Mouse (Mus musculus) liver, adult (tissue): ENCODE measurements around the gene Cd36.

Experiments
- GATA4 ChIP-seq: IDR thresholded peaks from 2 replicates; pipeline ENCODE4 v1.6.1; 2014; ENCODE audit warnings: mild to moderate bottlenecking, low read length; ENCODE audit not compliant: insufficient replicate concordance

The Cd36 gene

DNA sequence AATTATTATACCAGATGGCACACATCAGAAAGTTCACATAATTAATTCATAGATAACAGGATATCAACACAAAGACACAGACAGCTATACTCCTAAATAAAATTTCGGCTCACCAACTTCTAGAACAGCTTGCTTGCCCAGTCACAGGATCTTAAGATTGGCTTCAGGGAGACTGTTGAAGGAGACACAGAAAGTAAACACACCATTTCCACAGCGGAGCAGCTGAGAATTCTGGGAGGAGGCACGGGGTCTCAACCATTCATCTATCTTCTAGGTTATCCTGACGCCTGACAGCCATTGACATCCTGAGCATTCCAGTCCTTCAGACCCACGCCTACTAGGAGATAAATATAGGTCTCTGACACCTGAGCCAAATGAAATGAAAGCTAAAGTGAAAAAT is at the start of gene Cd36:
Gene Cd36 (minus strand): TSS at position 204 of the 400 bp plus-strand sequence.
- TF ChIP-seq GATA4 = no peak

DNA sequence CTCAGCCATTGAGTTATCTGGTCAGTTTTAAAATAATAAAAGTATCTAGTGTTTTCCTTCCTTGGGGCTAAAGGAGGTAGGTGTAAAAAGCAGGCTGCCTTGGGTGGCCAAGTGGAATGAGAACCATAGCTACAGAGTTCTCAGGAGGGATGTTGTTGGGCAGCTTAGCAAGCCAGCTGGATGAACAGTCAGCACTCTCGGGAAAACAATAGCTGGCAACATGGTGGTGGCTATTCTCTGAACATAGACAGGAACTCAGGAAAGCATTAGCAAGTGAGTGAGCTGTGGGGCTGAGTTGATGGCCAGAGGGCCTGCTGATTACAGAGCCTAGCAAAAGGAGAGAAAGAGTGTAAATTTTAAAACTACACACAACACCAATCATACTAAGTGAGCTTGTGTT is 45.9 kb upstream of the Cd36 start:
- no peak for TF ChIP-seq GATA4

DNA sequence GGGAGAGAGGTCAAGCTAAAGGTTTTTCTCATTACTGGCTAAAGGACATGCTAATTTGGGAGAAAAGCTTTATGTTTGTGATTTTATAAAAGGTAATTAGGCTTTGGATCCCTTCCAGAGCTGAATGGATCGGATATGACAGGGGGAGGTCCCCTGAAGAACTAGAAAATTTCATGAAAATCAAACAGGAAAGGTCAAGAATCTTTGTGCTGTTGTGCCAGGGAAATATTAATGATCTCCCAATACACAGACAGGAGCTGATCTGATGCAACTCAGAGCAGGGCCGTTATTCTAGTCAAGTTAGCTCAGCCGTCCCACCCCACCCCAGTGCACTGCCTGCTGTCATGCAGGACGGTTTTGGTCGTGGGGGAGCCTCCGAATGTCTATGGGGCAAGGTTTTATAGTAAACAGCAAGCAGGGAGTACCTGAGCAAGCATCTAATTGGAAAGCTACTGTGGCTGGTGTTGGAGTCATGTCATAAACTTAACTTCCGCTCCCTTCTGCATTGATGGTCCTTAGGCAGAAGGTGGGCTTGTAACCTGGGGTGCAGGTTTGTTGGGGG is 40.5 kb upstream of the Cd36 start:
- no peak for TF ChIP-seq GATA4

- no peak for TF ChIP-seq GATA4
Measured at GRCm38 (mm10) chr5:17928471-17928870, 39.9 kb upstream of the Cd36 start.

DNA sequence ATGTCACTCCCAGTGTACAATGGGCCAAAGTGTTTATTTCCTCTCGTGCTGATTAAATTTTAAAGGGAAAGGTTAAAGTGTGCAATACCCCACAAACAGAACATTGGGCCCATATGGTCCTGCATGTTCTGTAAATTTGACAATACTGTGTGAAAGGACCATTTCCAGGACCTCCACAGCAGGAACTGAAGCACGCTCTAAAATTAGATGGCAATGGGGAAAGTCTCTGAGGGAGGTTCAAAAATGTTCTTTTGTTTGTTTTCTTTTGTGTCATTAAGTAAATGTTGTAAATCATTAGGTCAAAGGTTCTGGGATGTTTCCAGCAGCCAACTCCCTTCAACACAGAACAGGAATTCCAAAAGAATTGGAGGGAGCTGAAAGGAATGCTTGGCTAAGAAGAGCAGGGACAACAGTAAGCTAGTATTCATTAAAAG is 35.5 kb upstream of the Cd36 start:
- TF ChIP-seq GATA4 = peak; percentile 70; the same call in 1 of the 2 replicates

DNA sequence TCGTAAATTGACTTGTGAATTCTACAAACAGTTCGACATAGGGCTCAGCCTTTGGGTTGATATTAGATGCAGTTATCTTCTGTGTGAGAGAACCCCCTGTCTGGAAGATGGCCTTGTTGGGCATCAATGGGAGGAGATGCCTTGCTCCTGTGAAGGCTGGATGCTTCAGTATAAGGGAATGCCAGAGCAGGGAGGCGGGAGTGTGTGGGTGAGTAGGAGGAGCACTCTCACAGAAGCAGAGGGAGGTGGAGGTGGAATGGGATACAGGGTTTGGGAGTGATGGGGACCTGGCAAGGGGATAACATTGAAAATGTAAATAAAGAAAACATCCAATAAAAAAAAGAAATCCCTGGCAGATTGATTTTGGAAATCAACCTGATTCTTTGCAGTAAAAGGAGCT is 35.0 kb upstream of the Cd36 start:
- TF ChIP-seq GATA4 = no peak

GRCm38 (mm10) chr5:17918966-17919365 is 30.4 kb upstream of the Cd36 start:
- no peak for TF ChIP-seq GATA4

- TF ChIP-seq GATA4 = peak; percentile 97
Measured at GRCm38 (mm10) chr5:17904766-17905165, 16.2 kb upstream of the Cd36 start.

DNA sequence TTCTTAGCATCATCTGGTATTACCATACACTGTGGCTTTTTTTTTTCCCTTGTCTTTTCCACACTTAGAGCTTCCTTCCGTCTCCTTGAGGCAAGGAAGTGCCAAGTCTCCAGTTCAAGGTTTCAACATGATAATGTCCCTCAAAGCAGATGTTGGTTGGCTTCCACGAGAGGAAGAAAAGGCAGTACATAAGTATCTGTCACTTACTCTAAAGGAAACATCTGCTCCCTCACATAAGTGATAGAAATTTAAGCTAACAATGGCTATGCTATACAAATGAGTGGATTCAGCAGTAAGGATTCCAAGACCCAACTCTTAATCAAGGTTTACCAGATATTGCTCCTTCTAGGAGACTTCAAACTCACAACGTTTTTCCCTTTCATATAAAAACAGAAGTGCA is 10.3 kb upstream of the Cd36 start:
- peak; percentile 80; the same call in 1 of the 2 replicates for TF ChIP-seq GATA4

DNA sequence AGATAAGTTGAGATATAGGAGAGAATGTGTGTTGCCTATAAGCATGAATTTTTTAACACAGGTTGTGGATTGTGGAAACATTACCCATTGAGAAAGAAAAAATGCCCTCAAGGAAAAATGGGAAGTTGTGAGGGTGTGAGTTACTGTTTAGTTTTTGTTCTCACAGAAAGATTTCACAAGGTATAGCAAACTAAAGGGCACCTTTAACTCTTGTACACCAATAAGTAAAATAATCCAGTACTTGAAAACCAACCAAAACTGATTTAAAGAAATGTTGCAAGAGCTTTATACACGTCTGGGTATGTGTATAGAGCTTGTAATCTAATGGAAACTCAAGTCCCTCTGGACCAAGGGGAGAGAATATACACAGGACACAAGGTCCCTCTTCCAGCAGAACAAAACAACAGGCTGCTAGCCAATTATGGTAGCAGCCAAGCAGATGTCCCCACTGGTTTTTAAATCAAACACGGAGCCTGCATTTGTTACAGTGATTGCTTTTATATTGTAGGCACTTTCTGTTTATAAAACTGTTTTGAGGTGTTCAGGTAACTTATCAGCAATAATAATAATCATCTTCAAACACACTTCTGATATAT is 5.1 kb upstream of the Cd36 start:
- no peak for TF ChIP-seq GATA4

DNA sequence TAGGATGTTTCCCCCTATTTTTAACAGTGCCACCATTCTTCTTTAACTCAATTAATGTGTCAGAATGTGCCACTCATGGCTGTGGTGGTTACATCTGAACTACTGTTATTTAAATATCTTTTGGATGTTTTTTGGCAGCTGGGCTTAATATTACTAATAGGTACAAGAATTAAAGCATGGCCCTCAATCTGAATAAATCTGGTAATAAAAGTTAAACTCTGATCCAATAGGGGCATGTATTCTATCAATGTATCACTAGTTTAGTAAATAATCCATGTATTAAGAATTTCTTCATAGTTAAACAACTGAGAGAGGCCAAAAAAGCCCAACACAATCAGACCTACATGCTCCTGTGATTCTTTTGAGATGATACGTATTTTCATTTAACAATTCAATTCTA is 690 bp upstream of the Cd36 start:
- TF ChIP-seq GATA4 = no peak

GRCm38 (mm10) chr5:17886377-17886776 is 2.2 kb downstream of the Cd36 start:
- no peak for TF ChIP-seq GATA4

DNA sequence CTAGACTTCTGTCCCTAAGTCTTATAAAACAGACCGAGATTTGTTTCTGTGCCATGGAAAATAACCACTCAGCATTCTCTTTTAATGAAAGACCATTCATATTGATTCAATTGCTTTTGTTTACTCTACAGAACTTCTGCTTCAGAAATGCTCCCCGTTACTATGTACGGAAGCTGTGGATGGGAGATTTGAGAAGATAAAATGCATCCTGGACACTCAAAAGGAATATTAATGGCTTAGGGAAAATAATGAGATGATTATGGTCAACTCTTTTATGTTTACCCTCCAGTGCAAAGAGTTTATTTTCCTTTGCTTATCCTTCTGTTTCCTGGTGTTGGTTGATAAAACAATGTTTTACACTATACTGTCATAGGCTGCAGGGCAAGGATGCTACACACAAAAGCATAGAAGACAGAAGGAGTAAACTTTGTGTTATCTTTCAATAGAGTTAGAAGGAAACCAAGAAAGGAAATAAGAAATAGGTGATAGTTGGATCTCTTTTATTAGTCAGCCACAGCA is 5.2 kb downstream of the Cd36 start:
- TF ChIP-seq GATA4 = no peak

- no peak for TF ChIP-seq GATA4
Measured at GRCm38 (mm10) chr5:17881542-17881896, 7.1 kb downstream of the Cd36 start.

DNA sequence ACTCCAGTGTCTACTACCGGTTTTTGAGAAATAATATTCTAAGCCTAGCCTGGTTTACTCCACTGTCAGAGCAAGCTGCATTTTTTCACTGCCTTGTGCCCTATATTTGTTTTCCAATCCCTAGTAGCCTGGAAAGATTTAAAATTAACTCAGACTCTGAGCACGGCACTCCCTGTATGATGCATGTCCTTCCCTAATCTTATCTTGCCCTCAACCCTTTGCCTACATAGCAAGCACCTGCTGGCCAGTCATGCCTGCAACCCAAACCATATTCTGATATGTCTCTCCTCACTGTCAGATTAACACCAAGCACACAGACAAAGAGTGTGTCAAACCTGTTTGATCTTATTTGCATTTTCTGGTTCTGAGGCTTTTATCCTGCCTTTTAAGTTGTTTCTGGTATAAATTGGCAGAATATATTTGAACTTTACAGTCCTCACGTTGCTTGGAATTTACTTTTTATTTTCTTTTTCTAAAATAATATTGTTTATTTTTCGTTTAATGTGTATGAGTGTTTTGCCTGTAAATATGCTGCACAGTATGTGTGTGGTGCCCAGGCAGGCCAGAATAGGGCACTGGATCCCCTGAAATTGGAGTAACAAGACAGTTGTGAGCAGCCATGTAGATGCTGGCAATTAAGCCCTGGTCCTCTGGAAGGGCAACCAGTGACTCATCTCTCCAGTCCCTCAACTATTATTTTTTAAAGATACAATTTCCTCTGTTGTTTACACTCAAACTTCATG is 7.6 kb downstream of the Cd36 start:
- peak; percentile 58; the same call in 1 of the 2 replicates for TF ChIP-seq GATA4

GRCm38 (mm10) chr5:17879924-17880323 is 8.7 kb downstream of the Cd36 start:
- no peak for TF ChIP-seq GATA4
